Mouse (Mus musculus) neural tube, embryonic 14.5 days (tissue): ENCODE measurements around the gene Ppm1m. TPM values are rescaled to one million over a fixed set of nuclear protein-coding genes. Genes with fewer than 3 reads are reported as not detected.
"Not testable (repeated sequence)": the region's sequence is repeated elsewhere in the genome, so short reads cannot be mapped to it uniquely, and the experiment has no call there.

Experiments
- ATAC-seq: fragments of 200-750 bp; cut with Nextera tagmentation; 2 replicates; pipeline ENCODE4 v1.8.0; 2017; ENCODE audit warnings: low read depth, mild to moderate bottlenecking, moderate TSS enrichment, moderate library complexity
- H3K27ac ChIP-seq: fragments of 300-500 bp; sonication (generic); 2 replicates; pipeline ENCODE4 v1.5.1; 2014; ENCODE audit warnings: low read depth, mild to moderate bottlenecking, control low read depth, low read length, moderate library complexity, mixed read lengths
- H3K27me3 ChIP-seq: fragments of 300-500 bp; sonication (generic); 2 replicates; pipeline ENCODE4 v1.6.1; 2014; ENCODE audit warnings: low read length; ENCODE audit not compliant: control insufficient read depth, insufficient read depth
- H3K36me3 ChIP-seq: fragments of 300-500 bp; sonication (generic); 2 replicates; pipeline ENCODE4 v1.6.1; 2014; ENCODE audit warnings: low read length, mixed read lengths; ENCODE audit not compliant: control insufficient read depth, insufficient read depth
- H3K4me1 ChIP-seq: fragments of 300-500 bp; sonication (generic); 2 replicates; pipeline ENCODE4 v1.6.1; 2014; ENCODE audit warnings: low read length; ENCODE audit not compliant: control insufficient read depth, insufficient read depth
- H3K4me2 ChIP-seq: fragments of 300-500 bp; sonication (generic); 2 replicates; pipeline ENCODE4 v1.6.1; 2014; ENCODE audit warnings: mild to moderate bottlenecking, low read depth, low read length, control low read depth
- H3K4me3 ChIP-seq: fragments of 300-500 bp; sonication (generic); 2 replicates; pipeline ENCODE4 v1.5.1; 2014; ENCODE audit warnings: low read depth, low read length, control low read depth, mixed read lengths
- H3K9ac ChIP-seq: fragments of 300-500 bp; sonication (generic); replicated peaks from 2 replicates; pipeline ENCODE4 v1.6.1; 2014; ENCODE audit warnings: low read depth, mild to moderate bottlenecking, control low read depth, low read length, mixed read lengths
- H3K9me3 ChIP-seq: fragments of 300-500 bp; sonication (generic); 2 replicates; pipeline ENCODE4 v1.6.1; 2016; ENCODE audit warnings: low read length; ENCODE audit not compliant: control insufficient read depth
- WGBS: fragments of 180-500 bp; shearing (Covaris S2); extraction: QIAGEN DNeasy Blood & Tissue Kit; methylation state at CpG from one replicate; pipeline ENCODE4 v1.1.7; 2014; 5-methylcytosine and 5-hydroxymethylcytosine counted together
- polyA plus RNA-seq: library from polyadenylated mRNA; unstranded; fragments of >200 nt; fragmentation: Nextera tagmentation; extraction: Ambion mirVana; gene quantifications from 2 replicates; pipeline ENCODE4 v1.2.1, GENCODE M21; 2014

Gene Ppm1m
- polyA plus RNA-seq, 1 experiment from 2014 or later, result 11.1 TPM

- peak within 1 kb of the TSS; percentile 95 for H3K9ac ChIP-seq
- peak within 1 kb of the TSS; percentile 98 for H3K27ac ChIP-seq
- H3K27me3 ChIP-seq, result no peaks in the 10 kb centered on the region
- ATAC-seq, result peak; percentile 88
- peak within 1 kb of the TSS; percentile 90 for H3K4me3 ChIP-seq
- H3K4me2 ChIP-seq, result peak within 1 kb of the TSS; percentile 72
- peaks cover 34% of the 10 kb centered on the region for H3K4me1 ChIP-seq
- WGBS, result under 1% methylated on average over 75 of the region's 81 CpGs
- H3K9me3 ChIP-seq, result no peaks in the 10 kb centered on the region
- no peaks in the 10 kb centered on the region for H3K36me3 ChIP-seq
These were observed 28.8 kb downstream of the Ppm1m start, which contains the start of gene Wdr82 for GRCm38 (mm10) chr9:106170556-106171345. TSS of gene Wdr82 (plus strand) at chr9:106170928.

GRCm38 (mm10) chr9:106169917-106170316 lies 29.6 kb downstream of the Ppm1m start:
- no peak for ATAC-seq
- Histone ChIP-seq H3K36me3 (no peaks in the 10 kb centered on the region), H3K4me3 (peak overlapping the region; percentile 90), H3K9me3 (no peaks in the 10 kb centered on the region), H3K4me1 (peaks cover 29% of the 10 kb centered on the region), H3K4me2 (peak overlapping the region; percentile 72), H3K9ac (peak overlapping the region; percentile 95; the same call in 1 of the 2 replicates), H3K27me3 (no peaks in the 10 kb centered on the region), H3K27ac (no peak overlapping the region; the same call in 1 of the 2 replicates)
- WGBS, result 39% methylated on average over 6 of the region's 6 CpGs

GRCm38 (mm10) chr9:106169006-106169405 lies 30.5 kb downstream of the Ppm1m start:
- H3K9ac ChIP-seq, H3K4me2 ChIP-seq, H3K9me3 ChIP-seq, H3K4me3 ChIP-seq, H3K27me3 ChIP-seq, H3K27ac ChIP-seq, H3K36me3 ChIP-seq, ATAC-seq: not testable (repeated sequence)
- H3K4me1 ChIP-seq, result peaks cover 23% of the 10 kb centered on the region
- WGBS, result 78% methylated on average over 1 of the region's 1 CpGs

- Histone ChIP-seq H3K4me3 (no peak overlapping the region), H3K27me3 (no peaks in the 10 kb centered on the region), H3K4me2 (no peak overlapping the region), H3K36me3 (no peaks in the 10 kb centered on the region), H3K9ac (no peak overlapping the region), H3K27ac (no peak overlapping the region), H3K4me1 (peaks cover 10% of the 10 kb centered on the region; the same call in 1 of the 2 replicates), H3K9me3 (no peaks in the 10 kb centered on the region)
- WGBS, result 36% methylated on average over 1 of the region's 1 CpGs
- ATAC-seq, result no peak
These were observed 31.8 kb downstream of the Ppm1m start for GRCm38 (mm10) chr9:106167703-106168102.

- Histone ChIP-seq H3K27me3 (no peaks in the 10 kb centered on the region), H3K4me1 (peaks cover 7% of the 10 kb centered on the region; the same call in 1 of the 2 replicates), H3K9ac (no peak overlapping the region), H3K9me3 (no peaks in the 10 kb centered on the region), H3K4me2 (no peak overlapping the region), H3K36me3 (no peaks in the 10 kb centered on the region), H3K27ac (no peak overlapping the region), H3K4me3 (no peak overlapping the region)
- no peak for ATAC-seq
- WGBS, result 75% methylated on average over 3 of the region's 3 CpGs
These were observed 32.3 kb downstream of the Ppm1m start for GRCm38 (mm10) chr9:106167241-106167640.

- H3K4me3 ChIP-seq, result no peak overlapping the region
- H3K9me3 ChIP-seq, result no peaks in the 10 kb centered on the region
- no peaks in the 10 kb centered on the region for H3K36me3 ChIP-seq
- H3K4me2 ChIP-seq, result no peak overlapping the region
- 72% methylated on average over 2 of the region's 2 CpGs for WGBS
- no peaks in the 10 kb centered on the region for H3K27me3 ChIP-seq
- ATAC-seq, result no peak
- H3K27ac ChIP-seq, result no peak overlapping the region
- H3K4me1 ChIP-seq, result peaks cover 5% of the 10 kb centered on the region; the same call in 1 of the 2 replicates
- no peak overlapping the region for H3K9ac ChIP-seq
These were observed 32.8 kb downstream of the Ppm1m start for GRCm38 (mm10) chr9:106166709-106167108.

- Histone ChIP-seq H3K36me3 (no peaks in the 10 kb centered on the region), H3K4me1 (peaks cover 11% of the 10 kb centered on the region; the same call in 1 of the 2 replicates), H3K9ac (peak overlapping the region; percentile 35; the same call in 1 of the 2 replicates), H3K9me3 (no peaks in the 10 kb centered on the region), H3K4me3 (peak overlapping the region; percentile 34), H3K27me3 (no peaks in the 10 kb centered on the region), H3K27ac (peak overlapping the region; percentile 92), H3K4me2 (peak overlapping the region; percentile 68)
- WGBS, result 51% methylated on average over 5 of the region's 5 CpGs
- no peak for ATAC-seq
These were observed 39.1 kb downstream of the Ppm1m start for GRCm38 (mm10) chr9:106160426-106160825.

GRCm38 (mm10) chr9:106159784-106160301 lies 39.7 kb downstream of the Ppm1m start:
- ATAC-seq, result peak; percentile 72
- peaks cover 11% of the 10 kb centered on the region; the same call in 1 of the 2 replicates for H3K4me1 ChIP-seq
- 1% methylated on average over 24 of the region's 24 CpGs for WGBS
- peak overlapping the region; percentile 68 for H3K4me2 ChIP-seq
- no peaks in the 10 kb centered on the region for H3K9me3 ChIP-seq
- H3K27ac ChIP-seq, result peak overlapping the region; percentile 92
- peak overlapping the region; percentile 35 for H3K9ac ChIP-seq
- no peaks in the 10 kb centered on the region for H3K27me3 ChIP-seq
- H3K36me3 ChIP-seq, result no peaks in the 10 kb centered on the region
- H3K4me3 ChIP-seq, result peak overlapping the region; percentile 34

GRCm38 (mm10) chr9:106159237-106159636 lies 40.3 kb downstream of the Ppm1m start:
- Histone ChIP-seq H3K36me3 (no peaks in the 10 kb centered on the region), H3K4me1 (peaks cover 11% of the 10 kb centered on the region; the same call in 1 of the 2 replicates), H3K4me2 (peak overlapping the region; percentile 68), H3K27ac (no peak overlapping the region; the same call in 1 of the 2 replicates), H3K4me3 (peak overlapping the region; percentile 34; the same call in 1 of the 2 replicates), H3K27me3 (no peaks in the 10 kb centered on the region), H3K9ac (no peak overlapping the region), H3K9me3 (no peaks in the 10 kb centered on the region)
- WGBS, result 80% methylated on average over 9 of the region's 9 CpGs
- no peak for ATAC-seq
